Mouse (Mus musculus): Measurements from ENCODE around the gene Rell1.

- no peak for TF ChIP-seq CTCF (IDR thresholded peaks at IDR 0.05; ENCODE audit: borderline replicate concordance, insufficient read depth, low read depth, low read length)
- no peak for TF ChIP-seq POLR2A (IDR thresholded peaks at IDR 0.05; ENCODE audit: borderline replicate concordance, insufficient read depth, low read length)
Measured at GRCm38 (mm10) chr5:63874880-63875279, 93.8 kb downstream of the Rell1 start.

Measured in cerebellum, adult 2 months (tissue).